Comparison of ENCODE assay signal across 28 mouse cellular contexts in genomic region chr3:157739628-157740294, GRCm38 (mm10).
DNase-seq lines count a peak whose midpoint lies in the region; ATAC-seq lines count a peak whose summit lies in the region.
"Had no signal": no experiment of that assay in that cellular context is flagged by ENCODE, and none has a peak within 500 bp of the region (broad histone marks: within the 10 kb centered on the region; RNA-seq: fewer than 3 reads in every experiment).

No protein-coding gene starts in this region.

- no peaks in the 10 kb centered on the region for H3K36me3 ChIP-seq in liver, embryonic 11.5 days (ENCODE audit: control insufficient read depth, insufficient read depth, low read length)
- H3K36me3 ChIP-seq in intestine, embryonic 14.5 days (ENCODE audit: control insufficient read depth, insufficient read depth, low read length) = no peaks in the 10 kb centered on the region
- H3K36me3 ChIP-seq in stomach, embryonic 14.5 days (ENCODE audit: control insufficient read depth, insufficient read depth, low read length) = no peaks in the 10 kb centered on the region
- H3K36me3 ChIP-seq: embryonic facial prominence, embryonic 13.5 days; forebrain, embryonic 10.5 days; forebrain, embryonic 15.5 days; hindbrain, embryonic 12.5 days; kidney, embryonic 15.5 days; limb, embryonic 13.5 days; liver, embryonic 15.5 days; lung, embryonic 15.5 days; midbrain, embryonic 10.5 days; midbrain, embryonic 15.5 days had no signal

- no peak for DNase-seq in liver, embryonic 11.5 days (ENCODE audit: low spot score)
- no peak for DNase-seq in liver
- no peak for DNase-seq in intestine, embryonic 14.5 days (ENCODE audit: low spot score)
- no peak for DNase-seq in natural killer cell, adult 2 months (ENCODE audit: low spot score in 2 of 2)
- DNase-seq in ovary, postnatal 36 days (ENCODE audit: low spot score) = no peak
- DNase-seq: adrenal gland, postnatal 14 days; cerebellum, adult 11-12 months; cerebellum, adult 9-11 months; gastrocnemius, postnatal 25 days; heart, adult 18-20 months; kidney, adult 18-20 months; kidney, postnatal 25 days; right cerebral cortex, postnatal 14 days; thymus, adult 2 months; thymus, postnatal 4 days had no signal

- no peak overlapping the region for H3K4me3 ChIP-seq in liver, embryonic 11.5 days (ENCODE audit: low read depth, low read length)
- H3K4me3 ChIP-seq in intestine, embryonic 14.5 days (ENCODE audit: low read depth, low read length) = no peak overlapping the region
- H3K4me3 ChIP-seq in stomach, embryonic 14.5 days (ENCODE audit: low read depth, low read length) = no peak overlapping the region
- H3K4me3 ChIP-seq: embryonic facial prominence, embryonic 13.5 days; forebrain, embryonic 10.5 days; forebrain, embryonic 15.5 days; hindbrain, embryonic 12.5 days; kidney, embryonic 15.5 days; limb, embryonic 13.5 days; liver, embryonic 15.5 days; lung, embryonic 15.5 days; midbrain, embryonic 10.5 days; midbrain, embryonic 15.5 days had no signal

- H3K9ac ChIP-seq in liver, embryonic 11.5 days (ENCODE audit: low read depth, low read length) = no peak overlapping the region
- no peak overlapping the region for H3K9ac ChIP-seq in intestine, embryonic 14.5 days (ENCODE audit: low read length)
- H3K9ac ChIP-seq in stomach, embryonic 14.5 days (replicated peaks; ENCODE audit: low read depth, low read length) = no peak overlapping the region
- H3K9ac ChIP-seq: embryonic facial prominence, embryonic 13.5 days; forebrain, embryonic 15.5 days; hindbrain, embryonic 12.5 days; kidney, embryonic 15.5 days; limb, embryonic 13.5 days; liver, embryonic 15.5 days; lung, embryonic 15.5 days; midbrain, embryonic 15.5 days had no signal

- H3K9me3 ChIP-seq in liver, embryonic 11.5 days (ENCODE audit: control insufficient read depth, low read length) = no peaks in the 10 kb centered on the region
- no peaks in the 10 kb centered on the region for H3K9me3 ChIP-seq in intestine, embryonic 14.5 days (ENCODE audit: control insufficient read depth, low read length)
- no peaks in the 10 kb centered on the region for H3K9me3 ChIP-seq in stomach, embryonic 14.5 days (ENCODE audit: control insufficient read depth, low read depth, low read length)
- H3K9me3 ChIP-seq: embryonic facial prominence, embryonic 13.5 days; forebrain, embryonic 10.5 days; forebrain, embryonic 15.5 days; hindbrain, embryonic 12.5 days; kidney, embryonic 15.5 days; limb, embryonic 13.5 days; liver, embryonic 15.5 days; lung, embryonic 15.5 days; midbrain, embryonic 15.5 days had no signal

- WGBS in liver, embryonic 11.5 days = 59% methylated on average over 1 of the region's 1 CpGs
- WGBS in intestine, embryonic 14.5 days = 50% methylated on average over 1 of the region's 1 CpGs
- WGBS in stomach, embryonic 14.5 days = 38% methylated on average over 1 of the region's 1 CpGs

- no peaks in the 10 kb centered on the region for H3K4me1 ChIP-seq in liver, embryonic 11.5 days (replicated peaks; ENCODE audit: control insufficient read depth, insufficient read depth, low read length)
- H3K4me1 ChIP-seq in intestine, embryonic 14.5 days (replicated peaks; ENCODE audit: control insufficient read depth, insufficient read depth, low read length) = peaks cover 6% of the 10 kb centered on the region; the same call in 1 of the 2 replicates
- no peaks in the 10 kb centered on the region for H3K4me1 ChIP-seq in stomach, embryonic 14.5 days (ENCODE audit: control insufficient read depth, insufficient read depth, low read length)
- H3K4me1 ChIP-seq: embryonic facial prominence, embryonic 13.5 days; forebrain, embryonic 10.5 days; forebrain, embryonic 15.5 days; hindbrain, embryonic 12.5 days; kidney, embryonic 15.5 days; limb, embryonic 13.5 days; liver, embryonic 15.5 days; lung, embryonic 15.5 days; midbrain, embryonic 10.5 days; midbrain, embryonic 15.5 days had no signal

- H3K27ac ChIP-seq in liver, embryonic 11.5 days (ENCODE audit: low read depth, low read length) = no peak overlapping the region
- no peak overlapping the region for H3K27ac ChIP-seq in intestine, embryonic 14.5 days (ENCODE audit: low read depth)
- no peak overlapping the region for H3K27ac ChIP-seq in stomach, embryonic 14.5 days (ENCODE audit: low read length)
- H3K27ac ChIP-seq: embryonic facial prominence, embryonic 13.5 days; forebrain, embryonic 10.5 days; forebrain, embryonic 15.5 days; hindbrain, embryonic 12.5 days; hindbrain, postnatal 0 days; kidney, embryonic 15.5 days; limb, embryonic 13.5 days; liver, embryonic 15.5 days; lung, embryonic 15.5 days; midbrain, embryonic 10.5 days; midbrain, embryonic 15.5 days had no signal

- H3K4me2 ChIP-seq in liver, embryonic 11.5 days = no peak overlapping the region
- H3K4me2 ChIP-seq in intestine, embryonic 14.5 days (ENCODE audit: low read length) = no peak overlapping the region
- no peak overlapping the region for H3K4me2 ChIP-seq in stomach, embryonic 14.5 days (replicated peaks; ENCODE audit: low read depth, low read length)
- H3K4me2 ChIP-seq: embryonic facial prominence, embryonic 13.5 days; forebrain, embryonic 15.5 days; hindbrain, embryonic 12.5 days; kidney, embryonic 15.5 days; limb, embryonic 13.5 days; liver, embryonic 15.5 days; lung, embryonic 15.5 days; midbrain, embryonic 15.5 days had no signal

- 0 out of 2 replicates have a peak, but pooled peaks have one; percentile 34 for ATAC-seq in liver, embryonic 11.5 days (replicated peaks; ENCODE audit: low FRiP score)
- 0 out of 2 replicates have a peak, but pooled peaks have one; percentile 40 for ATAC-seq in intestine, embryonic 14.5 days (replicated peaks; ENCODE audit: low FRiP score, low TSS enrichment, low read depth)
- peak; percentile 37; the same call in 1 of the 2 replicates for ATAC-seq in stomach, embryonic 14.5 days (ENCODE audit: insufficient number of reproducible peaks, insufficient read depth, low FRiP score, low read depth)
- ATAC-seq: forebrain, embryonic 15.5 days; hindbrain, postnatal 0 days; midbrain, embryonic 15.5 days had no signal

- H3K27me3 ChIP-seq in liver, embryonic 11.5 days (replicated peaks; ENCODE audit: control insufficient read depth, insufficient read depth, low read length) = no peaks in the 10 kb centered on the region
- H3K27me3 ChIP-seq in intestine, embryonic 14.5 days (replicated peaks; ENCODE audit: control insufficient read depth, insufficient read depth, low read length) = no peaks in the 10 kb centered on the region
- no peaks in the 10 kb centered on the region for H3K27me3 ChIP-seq in stomach, embryonic 14.5 days (ENCODE audit: control insufficient read depth, insufficient read depth, low read length)
- H3K27me3 ChIP-seq: CH12.LX; embryonic facial prominence, embryonic 13.5 days; forebrain, embryonic 15.5 days; hindbrain, embryonic 12.5 days; kidney, embryonic 15.5 days; limb, embryonic 13.5 days; liver, embryonic 15.5 days; lung, embryonic 15.5 days; midbrain, embryonic 15.5 days had no signal
